Mouse (Mus musculus) kidney, adult 2 months (tissue): ENCODE measurements around the gene Ankrd36. TPM values are rescaled to one million over a fixed set of nuclear protein-coding genes. Genes with fewer than 3 reads are reported as not detected.
"Not testable (repeated sequence)": the region's sequence is repeated elsewhere in the genome, so short reads cannot be mapped to it uniquely, and the experiment has no call there.

Experiments used
- DNase-seq: peaks from one replicate; pipeline ENCODE4 v3.0.0; 2021
- H3K27ac ChIP-seq: fragments of 200-500 bp; 2 replicates; pipeline ENCODE4 v1.5.1; 2012; ENCODE audit warnings: low read depth, low read length, control low read depth, inconsistent platforms; ENCODE audit not compliant: insufficient read depth
- H3K27me3 ChIP-seq: fragments of 200-500 bp; replicated peaks from 2 replicates; pipeline ENCODE4 v1.6.1; 2012; ENCODE audit warnings: mild to moderate bottlenecking, moderate library complexity, low read length, inconsistent platforms; ENCODE audit not compliant: control insufficient read depth, insufficient read depth
- H3K36me3 ChIP-seq: fragments of 200-500 bp; 2 replicates; pipeline ENCODE4 v1.6.1; 2012; ENCODE audit warnings: mild to moderate bottlenecking, moderate library complexity, low read length, inconsistent platforms; ENCODE audit not compliant: control insufficient read depth, insufficient read depth
- H3K4me1 ChIP-seq: fragments of 200-500 bp; 2 replicates; pipeline ENCODE4 v1.6.1; 2011; ENCODE audit warnings: low read length; ENCODE audit not compliant: control insufficient read depth, insufficient read depth
- H3K4me3 ChIP-seq: fragments of 200-500 bp; 2 replicates; pipeline ENCODE4 v1.5.1; 2011; ENCODE audit warnings: mild to moderate bottlenecking, low read depth, low read length, control low read depth; ENCODE audit not compliant: insufficient read depth
- CTCF ChIP-seq: fragments of 200-500 bp; conservative IDR thresholded peaks from 2 replicates; pipeline ENCODE4 v1.5.1; 2011; ENCODE audit warnings: low read depth, mild to moderate bottlenecking, control low read depth, low read length, moderate library complexity, mixed read lengths; ENCODE audit not compliant: insufficient read depth, insufficient read length
- POLR2A ChIP-seq: fragments of 200-500 bp; IDR thresholded peaks from one replicate; pipeline ENCODE4 v1.6.1; 2011; ENCODE audit warnings: low read depth, low read length, control low read depth
- WGBS: fragments of 180-500 bp; shearing (Covaris S2); methylation state at CpG from one replicate; pipeline ENCODE4 v1.1.7; 2018; 5-methylcytosine and 5-hydroxymethylcytosine counted together
- polyA plus RNA-seq: library from polyadenylated mRNA; depleted of rRNA; stranded (reverse); fragments of >200 nt; gene quantifications from 2 replicates; pipeline ENCODE4 v1.2.3, GENCODE M21; 2012

Gene Ankrd36
- polyA plus RNA-seq, 1 experiment, result 0.03 TPM

- Histone ChIP-seq H3K27me3 (no peaks in the 10 kb centered on the region), H3K4me3 (peak overlapping the region; percentile 2; the same call in 1 of the 2 replicates), H3K27ac (no peak overlapping the region), H3K36me3 (no peaks in the 10 kb centered on the region; the same call in 1 of the 2 replicates), H3K4me1 (peaks cover 21% of the 10 kb centered on the region; the same call in 1 of the 2 replicates)
- no peak for TF ChIP-seq CTCF
- WGBS, result 35% methylated on average over 4 of the region's 4 CpGs
- no peak for DNase-seq
Measured at GRCm38 (mm10) chr11:5540331-5540730, 29.2 kb upstream of the Ankrd36 start.

- TF ChIP-seq POLR2A (no peak), CTCF (no peak)
- Histone ChIP-seq H3K27ac (peak overlapping the region; percentile 95), H3K4me3 (peak overlapping the region; percentile 93), H3K4me1 (peaks cover 21% of the 10 kb centered on the region; the same call in 1 of the 2 replicates), H3K27me3 (no peaks in the 10 kb centered on the region), H3K36me3 (no peaks in the 10 kb centered on the region; the same call in 1 of the 2 replicates)
- no peak for DNase-seq
- WGBS, result under 1% methylated on average over 28 of the region's 28 CpGs
Measured at GRCm38 (mm10) chr11:5541230-5541798, 28.2 kb upstream of the Ankrd36 start.

DNA sequence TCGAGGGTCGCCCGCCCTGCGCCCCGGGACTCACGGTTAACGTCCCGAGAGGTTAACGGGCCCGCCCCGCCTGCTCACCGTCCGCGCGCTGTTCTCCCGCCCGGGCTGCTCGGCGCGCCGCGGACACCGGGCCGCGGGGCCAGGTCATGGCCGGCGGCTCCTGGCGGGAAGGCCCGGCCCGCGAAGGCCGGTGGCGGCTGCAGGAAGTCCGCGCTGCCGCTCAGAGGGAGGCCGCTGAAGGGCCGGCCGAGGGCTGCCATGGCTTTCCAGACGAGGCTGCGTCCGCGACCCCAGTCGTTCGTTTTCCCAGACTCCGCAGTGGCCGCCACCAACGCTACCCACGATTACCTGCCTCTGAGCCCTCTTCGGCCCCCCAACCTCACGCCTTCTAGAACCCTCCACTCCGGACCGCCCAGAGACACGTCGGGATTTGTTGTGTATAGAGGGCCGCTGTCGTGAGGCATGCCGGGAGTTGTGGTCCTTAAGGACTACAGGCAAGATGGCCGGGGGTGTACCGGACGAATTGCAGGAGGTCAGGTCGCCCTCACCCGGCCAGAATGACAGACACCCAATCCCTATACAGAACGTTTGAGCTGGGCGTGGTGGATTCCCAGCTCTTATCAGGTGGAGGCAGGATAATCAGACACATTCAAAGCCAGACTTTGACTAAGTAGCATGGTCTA, 27.5 kb upstream of the Ankrd36 start, which contains the start of gene Ccdc117:
Gene Ccdc117 (minus strand): TSS at position 389 of the 683 bp plus-strand sequence.
- TF ChIP-seq CTCF (peak; percentile 37; the same call in 1 of the 2 replicates), POLR2A (peak; percentile 69)
- peak within 1 kb of the TSS; percentile 95 for H3K27ac ChIP-seq
- DNase-seq, result peak; percentile 98
- H3K4me3 ChIP-seq, result peak within 1 kb of the TSS; percentile 93
- peaks cover 21% of the 10 kb centered on the region; the same call in 1 of the 2 replicates for H3K4me1 ChIP-seq
- under 1% methylated on average over 65 of the region's 65 CpGs for WGBS
- H3K36me3 ChIP-seq, result no peaks in the 10 kb centered on the region; the same call in 1 of the 2 replicates
- no peaks in the 10 kb centered on the region for H3K27me3 ChIP-seq

GRCm38 (mm10) chr11:5542482-5543185, 26.9 kb upstream of the Ankrd36 start:
- H3K4me3 ChIP-seq, result peak overlapping the region; percentile 32; the same call in 1 of the 2 replicates
- no peaks in the 10 kb centered on the region for H3K27me3 ChIP-seq
- TF ChIP-seq CTCF (no peak), POLR2A (no peak)
- H3K27ac ChIP-seq, result no peak overlapping the region
- DNase-seq, result no peak
- peaks cover 21% of the 10 kb centered on the region; the same call in 1 of the 2 replicates for H3K4me1 ChIP-seq
- WGBS, result 41% methylated on average over 5 of the region's 5 CpGs
- H3K36me3 ChIP-seq, result no peaks in the 10 kb centered on the region; the same call in 1 of the 2 replicates

DNA sequence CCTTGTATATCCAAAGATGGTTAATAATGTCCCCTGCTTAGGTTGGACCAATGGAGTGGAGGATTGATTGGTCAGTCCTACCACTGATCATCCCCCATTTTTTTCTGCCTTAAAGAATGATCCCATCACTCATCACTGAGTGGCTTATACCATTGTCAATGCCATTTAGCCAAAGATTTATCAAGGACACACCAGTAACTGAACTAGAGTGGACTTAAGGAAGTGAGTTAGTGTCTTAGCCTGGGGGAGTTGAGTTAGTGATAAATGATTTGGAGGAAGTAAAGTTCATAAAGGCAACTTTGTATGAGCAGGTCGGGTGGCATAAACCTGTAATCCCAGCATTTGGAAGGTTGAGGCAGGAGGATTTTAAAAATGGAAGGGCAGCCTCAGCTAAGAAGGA, 26.2 kb upstream of the Ankrd36 start:
- H3K4me1 ChIP-seq, result peaks cover 21% of the 10 kb centered on the region; the same call in 1 of the 2 replicates
- DNase-seq, result no peak
- no peak overlapping the region for H3K27ac ChIP-seq
- no peaks in the 10 kb centered on the region for H3K27me3 ChIP-seq
- WGBS, result 67% methylated on average over 1 of the region's 1 CpGs
- no peak overlapping the region for H3K4me3 ChIP-seq
- H3K36me3 ChIP-seq, result no peaks in the 10 kb centered on the region; the same call in 1 of the 2 replicates
- TF ChIP-seq CTCF, result no peak
- TF ChIP-seq POLR2A, result no peak

- H3K27me3 ChIP-seq, DNase-seq, H3K4me3 ChIP-seq, H3K36me3 ChIP-seq, H3K27ac ChIP-seq, H3K4me1 ChIP-seq: not testable (repeated sequence)
- 72% methylated on average over 1 of the region's 1 CpGs for WGBS
Measured at GRCm38 (mm10) chr11:5544709-5545108, 24.8 kb upstream of the Ankrd36 start.

- WGBS, result 83% methylated on average over 4 of the region's 4 CpGs
- no peak for DNase-seq
- H3K4me1 ChIP-seq, result peaks cover 3% of the 10 kb centered on the region; the same call in 1 of the 2 replicates
- TF ChIP-seq POLR2A (no peak), CTCF (no peak)
- no peaks in the 10 kb centered on the region for H3K27me3 ChIP-seq
- H3K36me3 ChIP-seq, result no peaks in the 10 kb centered on the region
- no peak overlapping the region for H3K27ac ChIP-seq
- no peak overlapping the region for H3K4me3 ChIP-seq
Measured at GRCm38 (mm10) chr11:5545457-5545856, 24.0 kb upstream of the Ankrd36 start.
